Mouse (Mus musculus) limb, embryonic 10.5 days (tissue): ENCODE measurements around the gene Taf12. TPM values are rescaled to one million over a fixed set of nuclear protein-coding genes. Genes with fewer than 3 reads are reported as not detected.
"Not testable (repeated sequence)": the region's sequence is repeated elsewhere in the genome, so short reads cannot be mapped to it uniquely, and the experiment has no call there.

ENCODE experiments used
- DNase-seq: peaks from one replicate; pipeline ENCODE4 v3.0.0-alpha.2; 2017; ENCODE audit warnings: low spot score
- H3K27ac ChIP-seq: fragments of 300-500 bp; sonication (generic); 2 replicates; pipeline ENCODE4 v1.5.1; 2016; ENCODE audit warnings: mild to moderate bottlenecking
- H3K27me3 ChIP-seq: fragments of 300-500 bp; sonication (generic); 2 replicates; pipeline ENCODE4 v1.6.1; 2016; ENCODE audit warnings: low read depth, mild to moderate bottlenecking; ENCODE audit not compliant: poor library complexity, severe bottlenecking
- H3K36me3 ChIP-seq: fragments of 300-500 bp; sonication (generic); 2 replicates; pipeline ENCODE4 v1.6.1; 2016; ENCODE audit warnings: mild to moderate bottlenecking, moderate library complexity
- H3K4me1 ChIP-seq: fragments of 300-500 bp; sonication (generic); 2 replicates; pipeline ENCODE4 v1.6.1; 2016
- H3K4me3 ChIP-seq: fragments of 300-500 bp; sonication (generic); 2 replicates; pipeline ENCODE4 v1.5.1; 2016; ENCODE audit warnings: mild to moderate bottlenecking, moderate library complexity
- H3K9me3 ChIP-seq: fragments of 300-500 bp; sonication (generic); replicated peaks from 2 replicates; pipeline ENCODE4 v1.6.1; 2016; ENCODE audit warnings: mild to moderate bottlenecking
- WGBS: fragments of 180-500 bp; shearing (Covaris S2); methylation state at CpG from one replicate; pipeline ENCODE4 v1.1.7; 2016; 5-methylcytosine and 5-hydroxymethylcytosine counted together
- polyA plus RNA-seq: library from polyadenylated mRNA; unstranded; fragments of >200 nt; fragmentation: Nextera tagmentation; extraction: Ambion mirVana; gene quantifications from 2 replicates; pipeline ENCODE4 v1.2.1, GENCODE M21; 2016

Taf12 gene
- polyA plus RNA-seq, 1 experiment from 2014 or later: 62.9 TPM

DNA sequence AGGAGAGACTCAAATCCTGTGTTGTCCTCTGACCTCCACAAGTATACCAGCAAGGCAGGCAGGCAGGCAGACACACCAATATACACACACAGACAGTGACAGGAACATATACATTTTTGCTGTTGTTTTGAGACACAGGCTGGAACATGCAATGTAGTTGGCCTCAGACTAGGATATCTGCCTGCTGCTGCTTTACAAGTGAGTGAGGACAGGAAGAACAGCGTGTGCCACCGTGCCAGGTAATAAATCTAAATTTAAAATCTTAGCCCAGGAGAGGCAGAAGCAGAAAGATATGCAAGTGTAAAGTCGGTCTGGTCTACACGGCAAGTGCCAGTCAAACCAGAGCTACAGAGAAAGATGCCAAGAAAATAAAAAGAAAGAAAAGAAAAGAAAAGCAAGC lies 14.9 kb upstream of the Taf12 start:
- peaks cover 25% of the 10 kb centered on the region for H3K4me1 ChIP-seq
- no peaks in the 10 kb centered on the region for H3K27me3 ChIP-seq
- DNase-seq: no peak
- no peak overlapping the region for H3K27ac ChIP-seq
- H3K9me3 ChIP-seq: no peaks in the 10 kb centered on the region
- 0 out of 2 replicates have a peak overlapping the region, but pooled peaks have one; percentile 91 for H3K4me3 ChIP-seq
- H3K36me3 ChIP-seq: peaks cover 11% of the 10 kb centered on the region; the same call in 1 of the 2 replicates
- 86% methylated on average over 4 of the region's 4 CpGs for WGBS

DNA sequence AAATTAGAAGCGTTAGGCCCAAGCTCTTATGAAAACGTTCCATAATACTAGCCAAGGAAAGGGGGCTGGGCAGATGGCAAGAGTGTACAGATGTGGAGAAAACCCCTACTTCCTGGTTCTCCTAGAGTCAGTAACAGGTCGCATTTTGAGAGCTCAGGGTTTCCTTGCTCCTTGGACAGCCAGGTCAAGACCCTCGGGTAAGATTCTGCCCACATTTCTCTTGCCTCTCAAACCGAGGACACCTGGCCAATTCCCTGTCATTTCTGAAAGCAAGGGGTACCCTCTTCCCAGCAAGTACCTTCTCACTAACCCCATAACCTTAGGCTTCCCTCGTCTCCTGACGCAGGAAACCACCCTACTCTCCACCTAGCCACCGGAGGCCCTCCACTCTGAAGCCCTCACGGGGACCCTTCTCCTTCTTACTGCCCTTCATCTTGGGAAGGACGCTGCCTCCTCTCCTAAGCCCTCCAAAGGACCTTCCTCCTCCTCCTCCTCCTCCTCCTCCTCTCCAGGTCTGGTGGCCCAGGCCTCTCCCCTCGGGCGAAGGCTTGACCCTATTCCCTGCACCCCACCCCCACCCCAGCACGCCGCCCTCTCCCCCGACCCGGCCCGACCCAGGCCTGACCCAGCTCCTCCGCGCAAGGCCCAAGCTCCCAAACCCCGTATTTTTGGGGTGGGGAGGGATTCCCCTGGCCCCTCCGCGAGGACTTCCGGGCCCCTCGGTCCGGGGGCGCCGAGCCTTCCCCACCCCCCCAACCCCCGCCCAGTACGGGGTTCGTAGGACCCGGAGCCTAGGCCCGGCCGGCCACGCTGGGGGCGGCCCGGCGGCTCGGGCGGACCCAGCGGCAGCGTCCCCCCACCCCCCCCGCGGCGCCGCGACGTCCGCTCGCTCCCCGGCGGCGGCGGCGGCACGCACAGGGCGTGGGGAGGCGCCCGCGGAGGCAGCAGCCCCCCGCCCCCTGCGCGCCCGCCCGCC lies 13.5 kb upstream of the Taf12 start:
- 5% methylated on average over 53 of the region's 64 CpGs for WGBS
- peak overlapping the region; percentile 99 for H3K27ac ChIP-seq
- peaks cover 10% of the 10 kb centered on the region; the same call in 1 of the 2 replicates for H3K36me3 ChIP-seq
- DNase-seq: peak; percentile 77
- peaks cover 25% of the 10 kb centered on the region for H3K4me1 ChIP-seq
- no peaks in the 10 kb centered on the region for H3K9me3 ChIP-seq
- H3K27me3 ChIP-seq: no peaks in the 10 kb centered on the region
- peak overlapping the region; percentile 91 for H3K4me3 ChIP-seq

DNA sequence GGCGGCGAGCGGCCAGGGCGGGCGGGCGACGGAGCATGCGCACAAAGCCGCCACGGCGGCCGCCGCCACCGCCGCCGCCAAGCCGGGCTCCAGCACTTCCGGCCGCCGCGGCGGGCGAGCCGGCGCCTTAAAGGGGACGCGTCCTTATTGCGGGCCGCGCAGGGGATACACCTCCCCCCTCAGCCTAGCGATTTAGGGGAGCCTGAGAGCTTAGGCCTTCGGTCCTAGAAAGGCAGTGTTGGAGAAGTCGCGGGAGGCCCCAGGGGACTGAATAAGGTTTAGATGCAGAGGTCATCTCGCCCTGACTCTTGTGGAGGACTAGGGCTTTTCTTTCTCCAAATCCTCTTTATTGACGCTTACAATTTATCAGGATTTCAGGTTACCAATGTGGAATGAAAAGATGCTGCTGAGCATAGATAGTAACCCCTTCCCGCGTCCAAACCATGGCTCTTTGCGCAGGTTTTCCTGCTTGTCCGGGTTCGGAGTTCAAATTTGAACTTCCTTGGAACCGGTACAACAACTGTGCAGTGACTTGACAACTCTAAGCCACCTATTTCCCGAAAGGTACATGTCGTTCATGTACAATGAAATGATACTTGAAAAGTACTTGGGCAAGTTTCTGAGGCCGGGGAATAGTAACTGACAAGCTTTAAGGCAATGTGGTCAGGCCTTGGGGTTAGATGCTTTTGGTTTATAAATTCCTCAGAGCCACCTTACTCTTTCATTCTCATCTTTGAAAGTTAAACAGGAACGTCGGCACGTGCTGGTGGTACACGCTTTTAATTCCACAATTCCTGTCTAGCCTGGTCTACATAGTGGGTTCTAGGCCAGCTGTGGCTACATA lies 12.4 kb upstream of the Taf12 start, which contains the start of gene Gmeb1:
Gene Gmeb1 (minus strand): TSS at position 89 of the 844 bp plus-strand sequence.
- peaks cover 25% of the 10 kb centered on the region for H3K4me1 ChIP-seq
- WGBS: 20% methylated on average over 46 of the region's 49 CpGs
- no peaks in the 10 kb centered on the region for H3K36me3 ChIP-seq
- peak within 1 kb of the TSS; percentile 99 for H3K27ac ChIP-seq
- DNase-seq: peak; percentile 89
- peak within 1 kb of the TSS; percentile 91 for H3K4me3 ChIP-seq
- no peaks in the 10 kb centered on the region for H3K27me3 ChIP-seq
- H3K9me3 ChIP-seq: no peaks in the 10 kb centered on the region

DNA sequence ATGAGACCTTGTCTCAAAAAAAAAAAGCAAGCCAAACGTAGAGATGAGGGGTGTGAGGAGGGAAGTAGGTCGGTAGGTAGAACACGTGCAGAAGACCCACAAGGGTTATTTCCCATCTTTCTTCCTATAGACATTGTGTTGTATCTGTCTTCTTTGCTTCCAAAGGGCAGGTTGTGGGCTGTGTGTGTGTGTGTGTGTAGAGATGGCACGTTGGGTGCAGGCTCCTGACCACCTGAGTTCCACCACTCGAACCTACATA lies 11.9 kb upstream of the Taf12 start:
- WGBS: 81% methylated on average over 5 of the region's 5 CpGs
- Histone ChIP-seq H3K27me3 (no peaks in the 10 kb centered on the region), H3K4me3 (0 out of 2 replicates have a peak overlapping the region, but pooled peaks have one; percentile 91), H3K36me3 (no peaks in the 10 kb centered on the region), H3K27ac (peak overlapping the region; percentile 99), H3K4me1 (peaks cover 25% of the 10 kb centered on the region), H3K9me3 (no peaks in the 10 kb centered on the region)
- no peak for DNase-seq

DNA sequence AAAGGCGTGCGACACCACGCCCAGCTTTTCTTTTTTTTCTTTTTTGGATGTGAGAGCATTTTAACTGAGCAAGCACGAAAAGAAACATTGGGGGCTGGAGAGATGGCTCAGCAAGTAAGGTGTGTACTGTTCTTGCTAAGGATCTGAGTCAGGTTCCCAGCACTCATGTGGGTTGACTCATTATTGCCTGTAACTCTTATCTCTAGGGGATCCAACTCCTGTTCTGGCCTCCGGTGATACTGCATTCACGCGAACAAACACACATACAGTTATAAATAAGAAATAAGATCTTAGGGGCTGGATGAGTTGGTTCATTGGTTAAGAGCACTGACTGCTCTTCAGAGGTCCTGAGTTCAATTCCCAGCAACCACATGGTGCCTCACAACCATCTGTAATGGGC lies 10.9 kb upstream of the Taf12 start:
- Histone ChIP-seq H3K4me1 (peaks cover 25% of the 10 kb centered on the region), H3K27me3 (no peaks in the 10 kb centered on the region), H3K4me3 (no peak overlapping the region), H3K36me3 (no peaks in the 10 kb centered on the region), H3K27ac (no peak overlapping the region), H3K9me3 (no peaks in the 10 kb centered on the region)
- whole genome bisulfite sequencing: 95% methylated on average over 7 of the region's 7 CpGs
- no peak for DNase-seq

DNA sequence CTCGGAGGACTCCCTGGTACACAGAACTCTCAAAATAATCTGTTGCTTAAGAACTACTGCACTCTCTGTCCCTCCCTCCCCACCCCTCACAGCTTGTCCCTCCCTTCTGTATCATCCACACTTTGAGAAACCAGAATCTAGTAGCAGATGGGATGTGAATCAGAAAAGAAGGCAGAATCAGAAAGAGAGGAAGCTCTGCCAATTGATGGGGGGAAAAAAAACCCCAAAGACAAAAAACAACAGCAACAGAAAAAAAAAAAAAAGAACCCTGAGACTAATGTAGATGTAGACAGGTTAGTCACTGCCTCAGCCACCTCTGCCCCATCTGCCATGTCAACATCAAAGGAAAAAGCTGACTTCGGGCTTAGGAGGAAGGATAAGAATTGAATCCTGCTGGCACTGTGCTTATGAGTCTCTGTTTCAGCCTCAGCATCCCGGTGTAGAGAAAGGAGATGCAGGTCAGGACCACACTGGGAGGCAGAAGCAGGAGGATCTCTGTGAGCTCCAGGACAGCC lies 7.3 kb upstream of the Taf12 start:
- H3K4me1 ChIP-seq: peaks cover 9% of the 10 kb centered on the region
- H3K36me3 ChIP-seq: no peaks in the 10 kb centered on the region
- DNase-seq: no peak
- 84% methylated on average over 3 of the region's 3 CpGs for WGBS
- H3K27me3 ChIP-seq: no peaks in the 10 kb centered on the region
- no peak overlapping the region for H3K4me3 ChIP-seq
- H3K9me3 ChIP-seq: no peaks in the 10 kb centered on the region
- H3K27ac ChIP-seq: no peak overlapping the region

DNA sequence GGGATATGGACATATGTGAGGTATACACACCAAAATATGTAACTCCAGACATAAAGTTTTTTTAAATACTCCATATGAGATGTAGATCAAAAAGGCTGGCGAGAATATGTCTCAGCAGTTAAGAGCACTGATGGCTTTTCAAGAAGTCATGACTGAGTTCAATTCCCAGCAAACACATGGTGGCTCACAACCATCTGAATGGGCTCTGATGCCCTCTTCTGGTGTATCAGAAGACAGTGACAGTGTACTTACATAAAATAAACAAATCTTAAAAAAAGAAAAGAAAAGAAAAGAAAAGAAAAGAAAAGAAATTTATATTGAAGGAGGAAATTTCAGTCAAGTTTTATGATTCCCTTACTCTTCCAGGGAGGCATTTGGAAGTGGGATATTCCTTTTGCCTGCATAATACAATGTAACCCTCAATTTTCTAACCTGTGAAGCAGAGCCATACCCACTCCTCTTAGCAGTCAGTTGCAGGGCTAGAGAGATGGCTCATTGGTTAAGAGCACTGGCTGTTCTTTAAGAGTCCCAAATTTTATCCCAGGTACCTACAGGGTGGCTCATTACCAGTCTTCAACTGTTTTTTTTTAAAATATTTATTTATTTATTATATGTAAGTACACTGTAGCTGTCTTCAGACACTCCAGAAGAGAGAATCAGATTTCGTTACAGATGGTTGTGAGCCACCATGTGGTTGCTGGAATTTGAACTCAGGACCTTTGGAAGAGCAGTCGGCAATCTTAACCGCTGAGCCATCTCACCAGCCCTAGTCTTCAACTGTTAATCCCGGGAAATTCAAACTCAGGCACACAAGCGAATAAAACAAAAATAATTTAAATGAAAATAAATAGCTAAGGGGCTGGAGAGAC lies 5.1 kb upstream of the Taf12 start:
- Histone ChIP-seq H3K27ac (no peak overlapping the region), H3K9me3 (no peaks in the 10 kb centered on the region), H3K27me3 (no peaks in the 10 kb centered on the region), H3K4me1 (peaks cover 8% of the 10 kb centered on the region; the same call in 1 of the 2 replicates), H3K36me3 (no peaks in the 10 kb centered on the region), H3K4me3 (0 out of 2 replicates have a peak overlapping the region, but pooled peaks have one; percentile 34)
- 19% methylated on average over 6 of the region's 6 CpGs for WGBS
- no peak for DNase-seq

DNA sequence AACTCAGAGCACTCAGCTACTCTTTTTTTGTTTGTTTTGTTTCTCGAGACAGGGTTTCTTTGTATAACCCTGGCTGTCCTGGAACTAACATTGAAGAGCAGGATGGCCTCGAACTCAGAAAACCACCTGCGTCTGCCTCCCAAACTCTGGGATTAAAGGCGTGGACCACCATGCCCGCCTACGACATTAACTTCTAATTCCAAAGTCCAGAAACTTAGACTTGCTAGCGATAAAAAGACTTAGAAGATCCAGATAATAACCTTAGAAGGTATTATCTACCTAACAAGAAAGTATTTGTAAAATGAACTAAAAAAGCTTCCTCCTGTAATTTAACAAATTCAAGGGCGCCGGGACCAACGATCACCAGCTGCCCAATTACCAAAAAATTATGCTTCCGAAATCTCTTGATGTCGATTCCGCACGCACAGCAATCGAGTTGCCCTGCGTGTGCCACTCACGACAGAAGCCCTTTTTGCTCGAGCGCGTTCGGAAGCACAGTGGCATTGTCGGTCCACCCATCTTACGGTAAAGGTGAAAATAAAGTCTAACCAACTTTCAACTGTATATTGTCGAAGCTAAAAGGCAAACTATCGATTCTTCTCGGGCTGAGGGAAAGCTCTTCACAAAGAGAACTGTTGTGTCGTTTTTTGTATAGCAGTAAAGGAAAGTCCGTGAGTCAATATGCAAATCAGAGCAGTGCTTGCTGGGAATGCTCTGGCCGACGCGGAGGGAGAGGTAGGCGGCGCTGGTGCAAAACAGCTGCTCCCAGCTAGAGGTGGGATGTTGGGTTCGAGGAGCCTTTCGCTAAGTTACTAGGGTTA lies 4.2 kb upstream of the Taf12 start:
- Histone ChIP-seq H3K4me1 (peaks cover 8% of the 10 kb centered on the region; the same call in 1 of the 2 replicates), H3K36me3 (no peaks in the 10 kb centered on the region), H3K27ac (peak overlapping the region; percentile 94), H3K27me3 (no peaks in the 10 kb centered on the region), H3K4me3 (peak overlapping the region; percentile 34), H3K9me3 (no peaks in the 10 kb centered on the region)
- peak; percentile 88 for DNase-seq
- under 1% methylated on average over 35 of the region's 35 CpGs for WGBS

DNA sequence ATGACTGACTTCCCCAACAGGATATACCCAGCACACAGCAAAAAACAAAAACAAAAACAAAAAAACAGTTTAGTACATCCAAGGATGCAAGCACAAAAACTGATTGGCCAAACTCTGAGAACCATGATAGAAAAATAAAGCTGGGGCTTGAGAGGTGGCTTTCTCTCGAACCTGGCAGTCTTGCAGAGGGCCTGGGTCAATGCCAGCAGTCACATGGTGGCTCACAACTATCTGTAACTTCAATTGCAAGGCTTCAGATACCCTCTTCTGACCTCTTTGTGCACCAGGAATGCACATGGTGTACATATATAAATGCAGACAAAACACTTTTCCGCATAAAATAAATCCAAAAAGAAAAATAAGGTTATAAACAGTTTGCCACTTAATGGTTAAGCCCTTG lies 1.0 kb upstream of the Taf12 start:
- Histone ChIP-seq H3K36me3 (peaks cover 3% of the 10 kb centered on the region; the same call in 1 of the 2 replicates), H3K4me1 (peaks cover 12% of the 10 kb centered on the region), H3K27me3 (no peaks in the 10 kb centered on the region), H3K4me3 (peak overlapping the region; percentile 78; the same call in 1 of the 2 replicates), H3K27ac (peak overlapping the region; percentile 89), H3K9me3 (no peaks in the 10 kb centered on the region)
- 83% methylated on average over 2 of the region's 2 CpGs for WGBS
- DNase-seq: no peak

DNA sequence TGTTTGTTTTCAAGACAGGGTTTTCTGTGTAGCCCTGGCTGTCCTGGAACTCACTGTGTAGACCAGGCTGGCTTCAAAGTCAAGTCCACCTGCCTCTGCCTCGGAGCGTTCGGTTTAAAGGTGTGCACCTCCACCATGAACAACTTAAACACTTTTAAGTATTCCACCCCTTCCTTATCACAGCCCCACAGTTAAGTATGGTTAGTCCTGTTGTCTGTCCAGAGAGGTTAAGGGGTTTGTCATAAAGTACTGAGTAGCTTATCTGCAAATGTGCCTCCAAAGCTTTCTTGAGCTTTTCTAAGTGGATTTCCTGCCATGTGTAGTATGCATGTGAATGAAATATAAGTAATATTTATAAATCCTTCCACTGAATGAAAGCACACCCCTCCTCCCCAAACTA lies 1.8 kb downstream of the Taf12 start:
- Histone ChIP-seq H3K36me3 (peaks cover 11% of the 10 kb centered on the region), H3K27ac (no peak overlapping the region), H3K27me3 (no peaks in the 10 kb centered on the region), H3K4me1 (peaks cover 8% of the 10 kb centered on the region), H3K9me3 (no peaks in the 10 kb centered on the region), H3K4me3 (no peak overlapping the region)
- DNase-seq: no peak
- WGBS: 87% methylated on average over 3 of the region's 3 CpGs

DNA sequence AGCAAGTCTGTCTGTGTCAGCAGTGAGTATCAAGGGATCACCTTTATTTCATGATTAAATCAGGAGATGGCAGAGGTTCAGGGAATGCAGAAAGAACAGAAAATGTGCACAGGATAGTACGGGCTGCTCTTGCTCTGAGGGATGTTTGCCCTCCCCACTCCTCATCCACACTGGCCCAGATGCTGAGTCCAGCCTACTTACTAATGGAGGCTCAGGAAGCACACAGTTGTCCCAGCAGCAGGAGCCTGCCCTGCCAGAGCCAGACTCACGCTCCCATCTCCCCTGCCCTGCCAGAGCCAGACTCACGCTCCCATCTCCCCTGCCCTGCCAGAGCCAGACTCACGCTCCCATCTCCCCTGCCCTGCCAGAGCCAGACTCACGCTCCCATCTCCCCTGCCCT lies 14.7 kb downstream of the Taf12 start:
- 73% methylated on average over 4 of the region's 5 CpGs for WGBS

More for the DNA sequence above, 14.7 kb downstream of the Taf12 start:
- not testable (repeated sequence) for DNase-seq, H3K4me1 ChIP-seq, H3K4me3 ChIP-seq, H3K9me3 ChIP-seq, H3K27me3 ChIP-seq, H3K27ac ChIP-seq
- peaks cover 79% of the 10 kb centered on the region for H3K36me3 ChIP-seq
